Mouse (Mus musculus) adrenal gland, postnatal 25 days (tissue): ENCODE results near the gene Obsl1. TPM values are rescaled to one million over a fixed set of nuclear protein-coding genes. Genes with fewer than 3 reads are reported as not detected.

Experiments
- DNase-seq: peaks from one replicate; pipeline ENCODE4 v3.0.0; 2021; ENCODE audit warnings: mixed read lengths
- long read RNA-seq: library from polyadenylated mRNA; stranded (forward); transcript quantifications from one replicate; pipeline ENCODE4 v2.0.0, GENCODE M21; 2021
- total RNA-seq: library from RNA; stranded (reverse); gene quantifications from 2 replicates; pipeline ENCODE4 v1.2.3, GENCODE M21; 2021

Obsl1 gene
- 83.1 and 107 TPM in 2 replicates for total RNA-seq
- long read RNA-seq, full-length matches to known transcripts, result 12 of 41 reads
- long read RNA-seq, partial matches to known transcripts, result 20 of 41 reads
- long read RNA-seq, other reads (novel, unspliced or antisense), result 9 of 41 reads

GRCm38 (mm10) chr1:75505956-75506831 is at the start of gene Obsl1:
TSS of gene Obsl1 (minus strand) at chr1:75506452.
- DNase-seq, result peak; percentile 64

- no peak for DNase-seq
These were observed 49.4 kb upstream of the Obsl1 start for GRCm38 (mm10) chr1:75555680-75556079.

- DNase-seq, result no peak
These were observed 44.3 kb upstream of the Obsl1 start for GRCm38 (mm10) chr1:75550586-75550985.

DNA sequence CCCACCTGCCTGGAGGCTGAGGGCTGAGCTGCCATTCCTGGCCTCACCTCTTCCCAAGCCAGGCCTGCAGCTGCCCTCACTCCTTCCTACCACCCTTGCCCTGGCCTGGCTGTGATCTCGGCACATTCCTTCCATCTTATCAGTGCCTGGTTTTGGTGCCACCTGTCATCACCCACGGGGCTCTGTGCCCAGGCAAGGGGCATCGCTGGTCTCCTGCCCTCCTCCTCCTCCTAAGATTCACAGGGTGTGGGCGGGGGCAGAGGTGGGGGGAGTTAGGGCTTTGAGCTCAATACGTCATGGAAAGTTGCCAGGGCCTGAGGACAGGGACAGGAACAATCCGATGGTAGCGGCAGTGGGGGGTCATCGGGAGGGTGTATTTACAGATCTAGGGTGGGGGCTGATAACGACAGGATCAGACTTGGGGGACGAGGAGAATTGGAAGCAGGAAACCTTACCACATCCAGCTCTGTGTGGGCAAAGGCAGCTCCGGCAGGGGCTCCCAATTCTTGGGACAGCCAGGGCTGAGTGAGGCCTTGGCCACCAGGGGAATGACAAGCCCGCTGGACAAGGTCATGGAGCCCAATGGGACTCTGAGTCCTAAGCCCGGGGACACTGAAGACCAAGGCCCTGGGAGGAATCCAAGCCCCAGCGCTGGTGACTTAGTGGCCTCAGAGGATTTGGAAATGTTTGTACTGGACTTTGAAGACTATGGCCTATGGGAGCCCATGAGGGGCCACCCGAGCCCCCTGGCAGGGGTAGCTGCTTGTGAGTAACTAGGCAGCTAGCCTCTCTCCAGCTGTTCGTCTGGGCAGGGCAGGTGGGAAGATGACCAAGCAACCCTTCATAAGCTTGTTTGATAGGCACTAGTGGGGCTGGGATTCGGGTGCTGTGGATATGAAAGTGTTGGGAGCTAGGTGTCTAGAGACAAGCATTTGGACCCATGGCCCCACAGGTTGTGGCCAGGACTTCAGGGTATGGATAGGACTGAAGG is 43.3 kb upstream of the Obsl1 start:
- peak; percentile 76 for DNase-seq

- peak; percentile 24 for DNase-seq
These were observed 42.6 kb upstream of the Obsl1 start for GRCm38 (mm10) chr1:75548871-75549270.

DNA sequence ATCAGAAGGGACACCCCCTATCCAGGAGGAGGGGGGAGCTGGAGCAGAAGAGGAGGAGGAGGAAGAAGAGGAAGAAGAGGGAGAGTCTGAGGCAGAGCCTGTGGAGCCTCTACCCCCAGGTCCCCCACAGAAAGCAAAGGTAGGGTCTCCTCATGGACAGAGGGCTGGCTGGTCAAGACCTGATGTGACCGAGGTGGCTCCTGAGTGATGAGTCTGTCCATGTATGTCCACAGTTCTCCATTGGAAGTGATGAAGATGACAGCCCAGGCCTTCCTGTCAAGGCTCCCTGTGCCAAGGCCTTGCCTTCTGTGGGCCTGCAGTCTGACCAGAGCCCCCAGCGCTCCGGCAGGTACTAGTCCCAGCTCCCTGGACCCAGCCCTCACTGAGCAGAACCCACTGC is 41.8 kb upstream of the Obsl1 start:
- no peak for DNase-seq

- DNase-seq, result no peak
These were observed 41.1 kb upstream of the Obsl1 start for GRCm38 (mm10) chr1:75547351-75547750.

GRCm38 (mm10) chr1:75545965-75546956 is 40.0 kb upstream of the Obsl1 start, which contains the start of gene Slc4a3:
TSS of gene Slc4a3 (plus strand) at chr1:75546266.
- DNase-seq, result peak; percentile 77

- DNase-seq, result no peak
These were observed 38.1 kb upstream of the Obsl1 start for GRCm38 (mm10) chr1:75544351-75544750.

- DNase-seq, result no peak
These were observed 35.2 kb upstream of the Obsl1 start for GRCm38 (mm10) chr1:75541496-75541895.

- DNase-seq, result no peak
These were observed 32.4 kb upstream of the Obsl1 start for GRCm38 (mm10) chr1:75538597-75539190.

GRCm38 (mm10) chr1:75537587-75537986 is 31.3 kb upstream of the Obsl1 start:
- DNase-seq, result no peak

DNA sequence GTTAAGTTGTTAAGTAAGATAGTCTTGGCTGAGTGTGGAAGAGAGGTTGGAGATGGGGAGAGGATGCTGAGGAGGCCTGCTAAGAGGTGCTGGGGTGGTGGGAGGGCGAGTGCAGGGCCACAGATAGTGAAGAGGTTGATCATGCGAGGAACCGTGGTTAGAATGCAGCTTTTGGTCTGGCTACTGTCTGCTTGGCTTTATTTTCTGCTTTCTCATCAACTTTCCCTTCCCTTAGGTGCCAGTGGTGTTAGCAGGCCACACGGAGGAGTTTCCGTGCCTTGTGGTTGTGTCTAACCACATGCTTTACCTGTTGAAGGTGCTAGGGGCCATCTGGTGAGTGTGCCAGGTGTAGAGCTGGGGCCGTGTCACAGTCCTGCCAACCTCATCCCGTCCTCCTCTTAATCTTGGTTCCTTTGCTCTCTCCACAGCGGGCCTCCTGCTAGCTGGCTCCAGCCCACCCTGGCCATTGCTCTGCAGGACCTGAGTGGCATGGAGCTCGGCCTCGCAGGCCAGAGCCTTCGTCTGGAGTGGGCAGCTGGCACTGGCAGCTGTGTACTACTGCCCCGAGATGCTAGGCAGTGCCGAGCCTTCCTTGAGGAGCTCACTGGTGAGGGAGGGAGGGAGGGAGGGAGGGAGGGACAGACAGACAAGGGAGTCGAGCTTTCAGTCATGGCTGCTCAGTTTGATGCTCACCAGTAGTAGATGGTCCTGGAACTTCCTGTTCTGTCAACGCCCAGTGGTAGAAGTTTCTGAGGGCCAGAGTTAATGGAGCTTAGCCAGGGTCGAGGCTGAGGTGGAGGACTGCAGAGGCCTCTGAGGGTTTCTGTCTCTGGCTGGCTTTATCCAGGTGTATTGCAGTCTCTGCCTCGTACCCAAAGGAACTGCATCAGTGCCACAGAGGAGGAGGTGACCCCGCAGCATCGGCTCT is 27.3 kb upstream of the Obsl1 start:
- no peak for DNase-seq

- DNase-seq, result no peak
These were observed 26.3 kb upstream of the Obsl1 start for GRCm38 (mm10) chr1:75532280-75533172.

- DNase-seq, result no peak
These were observed 24.3 kb upstream of the Obsl1 start for GRCm38 (mm10) chr1:75530546-75530945.

DNA sequence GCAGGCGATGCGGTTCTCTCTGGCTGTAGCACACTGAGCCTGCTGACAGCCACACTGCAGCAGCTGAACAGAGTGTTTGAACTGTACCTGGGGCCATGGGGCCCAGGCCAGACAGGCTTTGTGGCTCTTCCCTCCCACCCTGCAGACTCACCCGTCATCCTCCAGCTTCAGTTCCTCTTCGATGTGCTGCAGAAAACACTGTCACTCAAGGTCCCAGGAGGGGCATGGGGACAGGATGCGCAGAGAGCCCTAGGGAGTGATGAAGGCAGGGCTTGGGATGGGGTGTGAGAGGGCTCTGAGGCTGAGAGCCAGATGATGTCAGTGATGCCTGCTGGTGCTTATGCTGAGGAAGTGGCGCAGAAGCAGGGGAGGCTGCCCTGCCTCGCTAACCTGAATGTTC is 18.4 kb upstream of the Obsl1 start:
- no peak for DNase-seq

- peak; percentile 90 for DNase-seq
These were observed 15.2 kb upstream of the Obsl1 start, which contains the start of gene Stk11ip for GRCm38 (mm10) chr1:75521321-75522031. TSS of gene Stk11ip (plus strand) at chr1:75521529.

DNA sequence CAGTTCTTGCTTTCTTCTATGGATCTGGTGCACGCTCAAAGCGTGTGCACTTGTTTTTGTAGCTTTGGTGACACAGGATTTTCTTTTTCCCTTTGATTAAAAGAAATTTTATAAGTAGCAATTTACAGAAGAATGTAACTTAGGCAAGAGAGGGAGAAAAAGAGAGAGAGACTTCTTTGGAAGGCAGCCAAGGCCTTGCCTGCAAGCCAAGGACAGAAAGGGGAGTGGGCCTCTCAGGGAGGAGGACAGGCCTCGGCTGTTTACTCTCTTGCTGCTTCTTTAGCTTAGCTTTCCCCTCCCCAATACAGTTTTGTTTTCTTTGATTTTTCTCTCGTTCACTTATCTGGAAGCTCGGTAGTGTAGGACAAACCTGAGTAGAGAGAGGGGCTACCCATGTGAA is 13.3 kb upstream of the Obsl1 start:
- peak; percentile 47 for DNase-seq
